18 mouse cellular contexts compared by ENCODE assay signal in genomic region chr11:75073696-75074095, GRCm38 (mm10).
DNase-seq lines count a peak whose midpoint lies in the region; ATAC-seq and TF ChIP-seq lines count a peak whose summit lies in the region.
"Had no signal": no experiment of that assay in that cellular context is flagged by ENCODE, and none has a peak within 500 bp of the region (broad histone marks: within the 10 kb centered on the region; RNA-seq: fewer than 3 reads in every experiment).

No protein-coding gene starts in this region.

- H3K4me2 ChIP-seq in hindbrain, embryonic 16.5 days (ENCODE audit: low read length), result no peak overlapping the region
- no peak overlapping the region for H3K4me2 ChIP-seq in hindbrain, postnatal 0 days (ENCODE audit: low read depth, low read length)
- H3K4me2 ChIP-seq in limb, embryonic 12.5 days, result no peak overlapping the region
- H3K4me2 ChIP-seq: neural tube, embryonic 13.5 days had no signal

- WGBS in hindbrain, embryonic 16.5 days, result 94% methylated on average over 2 of the region's 2 CpGs
- WGBS in hindbrain, postnatal 0 days, result 86% methylated on average over 2 of the region's 2 CpGs
- 71% methylated on average over 2 of the region's 2 CpGs for WGBS in embryonic facial prominence, embryonic 10.5 days
- 35% methylated on average over 2 of the region's 2 CpGs for WGBS in limb, embryonic 12.5 days

- H3K27me3 ChIP-seq in hindbrain, embryonic 16.5 days (replicated peaks; ENCODE audit: control insufficient read depth, insufficient read depth, low read length), result no peaks in the 10 kb centered on the region
- H3K27me3 ChIP-seq in hindbrain, postnatal 0 days (ENCODE audit: insufficient read depth, low read length), result no peaks in the 10 kb centered on the region
- H3K27me3 ChIP-seq in embryonic facial prominence, embryonic 10.5 days (replicated peaks; ENCODE audit: low read depth, poor library complexity, severe bottlenecking), result no peaks in the 10 kb centered on the region
- no peaks in the 10 kb centered on the region for H3K27me3 ChIP-seq in limb, embryonic 12.5 days
- H3K27me3 ChIP-seq: neural tube, embryonic 13.5 days had no signal

- peaks cover 2% of the 10 kb centered on the region; the same call in 1 of the 2 replicates for H3K4me1 ChIP-seq in hindbrain, embryonic 16.5 days (ENCODE audit: control insufficient read depth, insufficient read depth, low read depth, low read length)
- 0 out of 2 replicates have a peak, but pooled peaks cover 4% of the 10 kb centered on the region for H3K4me1 ChIP-seq in hindbrain, postnatal 0 days (ENCODE audit: insufficient read depth, low read length)
- H3K4me1 ChIP-seq in embryonic facial prominence, embryonic 10.5 days, result peaks cover 25% of the 10 kb centered on the region
- peaks cover 28% of the 10 kb centered on the region for H3K4me1 ChIP-seq in limb, embryonic 12.5 days (replicated peaks)
- H3K4me1 ChIP-seq: midbrain, embryonic 10.5 days had no signal

- no peak overlapping the region for H3K4me3 ChIP-seq in hindbrain, embryonic 16.5 days (ENCODE audit: low read length)
- no peak overlapping the region for H3K4me3 ChIP-seq in hindbrain, postnatal 0 days (ENCODE audit: low read length)
- no peak overlapping the region for H3K4me3 ChIP-seq in embryonic facial prominence, embryonic 10.5 days
- H3K4me3 ChIP-seq in limb, embryonic 12.5 days (replicated peaks), result no peak overlapping the region
- H3K4me3 ChIP-seq: layer of hippocampus, adult 2 months; midbrain, embryonic 10.5 days; neural tube, embryonic 13.5 days had no signal

- H3K27ac ChIP-seq in hindbrain, embryonic 16.5 days (ENCODE audit: low read depth, low read length), result peak overlapping the region; percentile 12; the same call in 1 of the 2 replicates
- H3K27ac ChIP-seq in hindbrain, postnatal 0 days, result no peak overlapping the region
- peak overlapping the region; percentile 69 for H3K27ac ChIP-seq in embryonic facial prominence, embryonic 10.5 days (replicated peaks)
- peak overlapping the region; percentile 93 for H3K27ac ChIP-seq in limb, embryonic 12.5 days
- H3K27ac ChIP-seq: layer of hippocampus, adult 2 months; liver, embryonic 14.5 days; midbrain, embryonic 10.5 days; neural tube, embryonic 13.5 days had no signal

- TF ChIP-seq CTCF in hindbrain, postnatal 0 days (IDR thresholded peaks at IDR 0.05; ENCODE audit: low read depth), result no peak

- no peak for ATAC-seq in hindbrain, embryonic 16.5 days
- ATAC-seq in hindbrain, postnatal 0 days, result no peak
- no peak for ATAC-seq in limb, embryonic 12.5 days (ENCODE audit: insufficient number of reproducible peaks, insufficient read depth, low FRiP score, low TSS enrichment, low read depth)
- ATAC-seq: CD4-positive, CD25-positive, alpha-beta regulatory T cell, adult 4 months had no signal

- H3K36me3 ChIP-seq in hindbrain, embryonic 16.5 days (ENCODE audit: control insufficient read depth, insufficient read depth, low read length), result no peaks in the 10 kb centered on the region
- 0 out of 2 replicates have a peak, but pooled peaks cover 3% of the 10 kb centered on the region for H3K36me3 ChIP-seq in hindbrain, postnatal 0 days (ENCODE audit: insufficient read depth, low read length)
- peaks cover 6% of the 10 kb centered on the region for H3K36me3 ChIP-seq in embryonic facial prominence, embryonic 10.5 days (replicated peaks)
- H3K36me3 ChIP-seq in limb, embryonic 12.5 days, result peaks cover 2% of the 10 kb centered on the region; the same call in 1 of the 2 replicates

- no peak for DNase-seq in hindbrain, postnatal 0 days (ENCODE audit: low spot score)
- peak; percentile 40 for DNase-seq in adipocyte (ENCODE audit: low spot score)
- no peak for DNase-seq in embryonic facial prominence, embryonic 10.5 days (ENCODE audit: low spot score)
- DNase-seq in layer of hippocampus, adult 8-10 months (ENCODE audit: low spot score in 2 of 2), result no peak
- no peak for DNase-seq in spleen, postnatal 14 days (ENCODE audit: low spot score in 2 of 2)
- DNase-seq: adrenal gland, postnatal 25 days; cerebellum, adult 9-11 months; heart, postnatal 4 days; kidney, adult 18-20 months; lung, postnatal 36 days; thymus, postnatal 25 days had no signal

- no peak overlapping the region for H3K9ac ChIP-seq in hindbrain, embryonic 16.5 days (ENCODE audit: low read depth, low read length)
- no peak overlapping the region for H3K9ac ChIP-seq in hindbrain, postnatal 0 days (replicated peaks; ENCODE audit: low read length)
- no peak overlapping the region for H3K9ac ChIP-seq in limb, embryonic 12.5 days (replicated peaks)
- H3K9ac ChIP-seq: liver, embryonic 14.5 days; neural tube, embryonic 13.5 days had no signal

- no peaks in the 10 kb centered on the region for H3K9me3 ChIP-seq in hindbrain, embryonic 16.5 days (ENCODE audit: control insufficient read depth, low read length)
- H3K9me3 ChIP-seq in hindbrain, postnatal 0 days (ENCODE audit: low read length), result no peaks in the 10 kb centered on the region
- H3K9me3 ChIP-seq in embryonic facial prominence, embryonic 10.5 days, result no peaks in the 10 kb centered on the region
- H3K9me3 ChIP-seq in limb, embryonic 12.5 days, result no peaks in the 10 kb centered on the region
- H3K9me3 ChIP-seq: midbrain, embryonic 10.5 days; neural tube, embryonic 13.5 days had no signal
